Mouse (Mus musculus): ENCODE data around the gene Ube2i.

Gene Ube2i

GRCm38 (mm10) chr17:25215431-25215830 is 59.0 kb downstream of the Ube2i start:
- no peak for DNase-seq

All from kidney, postnatal 10 days (tissue).